Mouse (Mus musculus) urinary bladder, postnatal 10 days (tissue): ENCODE data around the gene Olfr1348.
"Not testable (repeated sequence)": the region's sequence is repeated elsewhere in the genome, so short reads cannot be mapped to it uniquely, and the experiment has no call there.

Source experiments
- DNase-seq: peaks from one replicate; pipeline ENCODE4 v3.0.0; 2022; ENCODE audit warnings: low spot score

Gene Olfr1348

DNA sequence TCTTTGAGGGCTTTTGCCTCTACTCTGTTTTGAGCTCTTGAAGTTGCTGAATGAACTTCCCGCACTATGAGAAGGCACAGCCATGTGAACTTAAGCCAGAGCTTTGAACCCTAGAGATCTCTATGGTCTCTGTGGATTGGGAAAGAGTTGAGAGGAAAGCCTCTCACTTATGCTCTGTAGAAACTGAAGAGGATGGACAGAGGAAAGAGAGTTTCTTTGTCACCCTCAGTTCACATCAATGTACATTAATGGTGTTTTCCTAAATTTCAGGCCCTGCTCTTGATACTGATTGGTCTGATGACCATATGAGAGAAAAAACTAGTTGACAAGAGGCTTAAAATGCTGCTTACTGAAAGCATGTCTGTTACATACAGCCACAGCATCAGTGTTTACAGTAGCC lies at the start of gene Olfr1348:
TSS of gene Olfr1348 (minus strand) at position 101 of the 400 bp plus-strand sequence.
- DNase-seq, result no peak

DNA sequence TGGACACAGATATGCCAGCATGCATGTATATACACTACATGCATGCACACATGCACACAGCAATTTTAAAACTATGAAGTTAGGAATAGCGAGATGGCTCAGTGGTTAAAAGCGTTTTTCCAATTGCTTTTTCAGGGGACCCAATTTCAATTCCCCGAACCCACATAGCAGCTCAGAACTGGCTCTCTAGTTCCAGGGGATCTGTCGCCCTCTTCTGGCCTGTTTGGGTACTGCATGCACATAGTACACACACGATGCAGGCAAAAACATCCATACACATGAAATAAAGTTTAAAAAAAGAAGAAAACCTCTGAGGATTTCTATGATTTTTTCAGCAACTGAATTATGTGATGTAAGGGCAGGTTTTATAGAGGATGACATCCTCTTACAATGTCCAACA lies 17.6 kb upstream of the Olfr1348 start:
- DNase-seq, result no peak

DNA sequence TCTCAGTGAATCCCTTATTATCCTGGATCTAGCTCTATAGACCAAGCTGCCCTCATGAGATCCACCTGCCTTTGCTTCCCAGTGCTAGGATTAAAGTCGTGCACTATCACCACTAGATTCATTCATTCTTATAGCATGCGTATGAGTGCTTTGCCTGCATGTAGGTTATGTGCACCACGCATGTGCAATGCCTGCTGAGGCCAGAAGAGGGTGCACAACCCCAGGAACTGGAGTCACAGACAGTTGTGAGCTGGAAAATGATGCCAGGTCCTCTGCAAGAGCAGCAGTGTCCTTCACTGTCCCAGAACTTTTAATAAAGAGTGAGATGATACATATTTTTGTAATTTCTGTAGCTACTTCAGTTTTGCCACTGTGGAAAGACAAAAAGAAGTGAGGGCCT lies 16.5 kb upstream of the Olfr1348 start:
- no peak for DNase-seq

DNA sequence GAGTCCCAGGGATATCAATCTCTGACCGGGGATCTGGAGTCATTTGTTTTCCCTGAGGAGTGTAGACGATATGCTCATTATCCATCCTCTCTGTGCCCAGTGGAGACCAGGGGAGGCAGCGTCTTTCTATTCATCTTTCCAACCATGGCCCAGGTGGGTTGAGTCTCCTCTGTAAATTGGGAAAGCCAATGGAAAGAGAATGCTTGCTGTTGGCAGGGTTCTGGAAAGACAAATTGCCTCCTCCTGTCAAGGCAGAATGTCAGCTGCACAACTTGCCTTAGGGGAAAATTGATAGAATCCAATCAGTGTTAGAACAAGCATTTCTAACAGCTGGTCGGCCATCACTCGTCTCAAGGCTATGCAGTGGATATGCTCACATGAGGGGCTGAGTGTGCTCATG lies 14.3 kb upstream of the Olfr1348 start, which contains the start of gene Olfr1349:
TSS of gene Olfr1349 (minus strand) at position 101 of the 400 bp plus-strand sequence.
- DNase-seq, result no peak

DNA sequence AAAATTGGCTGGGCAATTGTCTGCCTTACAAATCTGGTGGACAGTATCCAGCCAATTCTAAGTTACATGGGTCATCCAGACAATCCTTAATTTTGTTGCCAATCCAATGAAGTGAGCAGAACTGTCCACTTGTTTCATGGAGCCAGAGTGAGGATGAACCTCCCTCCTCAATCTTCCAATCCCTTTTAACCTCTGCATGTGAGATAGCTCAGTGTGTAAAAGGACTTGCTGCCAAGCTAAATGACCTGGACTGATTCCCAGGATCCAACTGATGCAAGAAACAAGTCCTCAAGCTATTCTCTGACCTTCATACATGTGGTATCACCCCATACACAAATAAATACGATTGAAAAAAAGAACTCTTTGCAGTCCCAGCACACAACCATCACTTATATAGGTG lies 13.1 kb upstream of the Olfr1348 start:
- no peak for DNase-seq

DNA sequence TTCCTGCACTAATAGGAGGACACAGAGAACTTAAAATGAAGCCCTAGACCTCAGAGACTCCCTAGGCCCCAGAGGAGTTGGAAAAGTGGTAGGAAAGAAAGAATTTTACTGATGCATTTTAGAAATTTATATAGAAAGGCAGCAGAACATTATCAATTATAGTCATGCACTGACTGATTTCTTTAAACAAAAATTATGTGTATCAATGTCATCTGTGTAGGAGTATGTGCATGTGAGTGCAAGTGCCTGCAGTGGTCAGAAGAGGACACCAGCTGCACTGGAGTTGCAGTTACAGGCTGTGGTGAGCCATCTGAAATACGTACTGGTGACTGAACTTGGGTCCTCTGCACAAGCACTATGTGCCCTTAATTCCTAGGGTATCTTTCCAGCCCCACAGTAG lies 8.9 kb downstream of the Olfr1348 start, which contains the start of gene Olfr1347:
TSS of gene Olfr1347 (minus strand) at position 101 of the 400 bp plus-strand sequence.
- DNase-seq, result no peak

DNA sequence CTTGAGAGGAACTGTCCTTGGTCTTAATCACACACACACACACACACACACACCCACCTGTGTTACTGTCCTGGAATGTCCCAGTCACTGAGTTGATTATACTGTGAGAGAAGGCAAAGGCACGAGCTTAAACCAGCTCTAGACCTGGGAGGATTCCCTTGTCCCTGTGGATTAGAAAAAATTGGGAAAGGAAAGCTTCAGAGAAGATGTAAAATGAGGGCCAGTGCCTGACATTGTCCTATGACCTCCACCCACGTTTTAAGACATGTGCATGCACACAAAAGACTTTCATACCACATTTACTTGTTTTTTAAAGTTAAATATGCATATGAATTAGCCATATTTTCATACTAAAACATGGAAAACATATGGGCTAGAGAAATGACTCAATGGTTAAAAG lies 21.7 kb downstream of the Olfr1348 start, which contains the start of gene Olfr5:
TSS of gene Olfr5 (minus strand) at position 101 of the 400 bp plus-strand sequence.
- no peak for DNase-seq

DNA sequence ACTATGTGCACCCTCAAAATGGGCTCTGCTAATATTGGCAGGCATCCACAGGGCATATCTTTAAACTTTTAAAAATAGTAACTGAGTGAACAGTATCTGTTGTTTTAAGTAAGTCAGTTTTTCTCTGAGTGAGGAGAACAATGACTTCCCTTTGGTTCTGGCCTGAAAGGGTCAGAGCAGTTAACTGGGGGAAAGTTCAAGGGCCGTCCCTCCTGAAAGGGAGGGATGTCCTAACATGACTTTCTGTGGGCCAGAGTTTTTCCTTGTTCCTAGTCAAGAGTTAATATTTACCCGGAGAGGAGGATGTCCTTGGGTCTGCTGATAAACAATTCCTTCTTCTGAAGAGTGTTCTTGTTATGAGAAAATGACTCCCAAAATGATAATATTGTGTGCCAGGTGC lies 30.9 kb downstream of the Olfr1348 start:
- DNase-seq, result not testable (repeated sequence)

DNA sequence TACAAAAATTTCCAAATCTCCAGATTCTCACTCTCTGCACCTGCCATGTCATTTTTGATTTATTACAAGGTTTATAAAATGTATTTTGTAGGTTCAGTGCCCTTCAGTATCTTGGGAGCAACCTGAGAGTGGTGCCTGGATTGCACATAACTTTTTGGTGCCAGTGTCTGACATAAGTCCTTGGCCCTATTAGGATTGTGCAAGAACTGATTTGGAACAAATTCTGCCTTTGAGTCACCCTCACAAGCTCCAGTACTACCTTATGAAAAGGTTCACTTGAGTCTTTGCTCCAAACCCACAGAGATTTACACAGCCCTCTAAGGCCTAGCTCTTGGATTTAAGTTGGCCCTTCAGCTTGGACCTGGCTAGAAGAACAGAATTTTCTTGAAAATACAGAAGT lies 41.6 kb downstream of the Olfr1348 start, which contains the start of gene Olfr1346:
TSS of gene Olfr1346 (plus strand) at position 151 of the 400 bp plus-strand sequence.
- no peak for DNase-seq

DNA sequence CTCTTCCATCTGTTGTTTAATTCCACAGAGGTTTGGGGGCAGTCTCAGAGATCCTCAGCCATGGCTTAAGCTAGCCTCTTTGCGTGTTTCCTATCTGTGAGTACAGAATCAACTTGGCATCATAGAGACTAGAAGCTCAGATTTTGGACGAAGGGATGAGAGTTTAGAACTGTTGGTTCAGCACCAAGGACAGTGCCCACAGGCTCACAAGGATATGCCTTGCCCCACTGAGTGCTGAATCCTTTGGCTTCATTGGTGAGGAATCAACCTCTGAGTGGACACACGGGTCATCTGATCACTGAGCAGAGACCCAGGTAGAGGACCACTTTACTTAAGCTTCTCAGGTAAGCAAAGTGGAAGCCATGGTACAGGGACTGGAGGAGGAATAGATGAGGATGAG lies 52.1 kb downstream of the Olfr1348 start:
- no peak for DNase-seq

DNA sequence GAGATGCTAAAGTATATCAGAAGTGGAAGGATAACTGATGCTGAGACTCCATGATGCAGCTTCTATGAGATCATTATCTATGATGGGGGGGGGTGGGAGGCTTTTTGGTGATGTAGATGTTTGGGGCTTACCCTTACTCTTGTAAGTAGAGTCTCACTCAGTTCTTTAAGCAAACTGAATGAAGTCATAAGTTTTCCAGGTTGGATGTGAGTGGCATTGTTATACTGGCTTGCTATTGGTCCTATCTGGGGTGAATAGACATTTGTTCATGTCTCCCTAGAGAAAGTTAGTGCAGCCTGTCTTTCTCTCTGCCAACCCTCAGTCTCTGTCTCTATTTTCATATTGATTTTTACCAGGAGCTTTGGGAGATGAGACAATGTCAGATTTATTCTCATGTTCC lies 52.7 kb downstream of the Olfr1348 start, which contains the start of gene Olfr1336:
TSS of gene Olfr1336 (plus strand) at position 301 of the 400 bp plus-strand sequence.
- DNase-seq, result no peak
